In the genomic region with DNA sequence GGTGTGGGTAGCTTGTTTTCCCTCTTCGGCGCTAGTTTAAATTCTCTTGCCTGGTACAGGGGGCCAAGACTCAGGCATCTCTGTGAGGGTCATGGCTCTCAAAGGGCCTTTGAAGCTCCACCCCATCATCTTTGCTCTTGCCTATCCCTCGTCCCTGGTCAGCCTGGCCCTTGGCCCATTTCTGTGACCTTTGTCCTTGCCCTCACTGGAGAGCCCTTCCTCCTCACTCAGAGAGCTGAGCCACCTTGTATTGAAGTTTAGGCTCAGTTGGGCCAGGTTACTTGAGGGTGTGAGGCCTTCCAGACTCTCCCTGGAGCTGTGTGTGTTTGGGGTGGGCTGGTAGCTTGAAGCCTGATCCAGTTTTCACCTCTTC, we compare ENCODE assay signal across 9 mouse cellular contexts. TPM values are rescaled to one million over a fixed set of nuclear protein-coding genes. Genes with fewer than 3 reads are reported as not detected.
DNase-seq lines count a peak whose midpoint lies in the region; ATAC-seq lines count a peak whose summit lies in the region.
"Had no signal": no experiment of that assay in that cellular context is flagged by ENCODE, and none has a peak within 500 bp of the region (broad histone marks: within the 10 kb centered on the region; RNA-seq: fewer than 3 reads in every experiment).

No protein-coding gene starts in this region.

- WGBS in heart, embryonic 10.5 days = 46% methylated on average over 3 of the region's 3 CpGs
- 51% methylated on average over 3 of the region's 3 CpGs for WGBS in limb, embryonic 10.5 days
- 59% methylated on average over 3 of the region's 3 CpGs for WGBS in midbrain, embryonic 11.5 days

- H3K9ac ChIP-seq in midbrain, embryonic 11.5 days (ENCODE audit: low read length) = no peak overlapping the region
- H3K9ac ChIP-seq: forebrain, embryonic 15.5 days had no signal

- no peaks in the 10 kb centered on the region for H3K27me3 ChIP-seq in heart, embryonic 10.5 days (ENCODE audit: insufficient read depth, poor library complexity, severe bottlenecking)
- no peaks in the 10 kb centered on the region for H3K27me3 ChIP-seq in limb, embryonic 10.5 days (ENCODE audit: low read depth, poor library complexity, severe bottlenecking)
- H3K27me3 ChIP-seq in midbrain, embryonic 11.5 days (ENCODE audit: control insufficient read depth, insufficient read depth, low read length) = no peaks in the 10 kb centered on the region
- H3K27me3 ChIP-seq: forebrain, embryonic 15.5 days had no signal

- no peak for ATAC-seq in CD4-positive, CD25-positive, alpha-beta regulatory T cell, adult 4 months
- no peak for ATAC-seq in midbrain, embryonic 11.5 days (ENCODE audit: low FRiP score)
- ATAC-seq: forebrain, embryonic 15.5 days had no signal

- peak overlapping the region; percentile 24; the same call in 1 of the 2 replicates for H3K4me3 ChIP-seq in heart, embryonic 10.5 days
- H3K4me3 ChIP-seq in limb, embryonic 10.5 days = no peak overlapping the region
- H3K4me3 ChIP-seq in midbrain, embryonic 11.5 days (ENCODE audit: low read depth, low read length) = no peak overlapping the region
- H3K4me3 ChIP-seq: forebrain, embryonic 15.5 days had no signal

- peak overlapping the region; percentile 97 for H3K27ac ChIP-seq in heart, embryonic 10.5 days
- H3K27ac ChIP-seq in limb, embryonic 10.5 days = peak overlapping the region; percentile 95
- H3K27ac ChIP-seq in midbrain, embryonic 11.5 days (ENCODE audit: low read depth, low read length) = no peak overlapping the region
- H3K27ac ChIP-seq: forebrain, embryonic 15.5 days had no signal

- no peak for DNase-seq in heart, embryonic 10.5 days (ENCODE audit: low spot score)
- no peak for DNase-seq in heart, adult 11 months
- DNase-seq in urinary bladder, postnatal 14 days (ENCODE audit: low spot score) = peak; percentile 18
- no peak for DNase-seq in urinary bladder, postnatal 25 days (ENCODE audit: low spot score)
- DNase-seq in limb, embryonic 10.5 days (ENCODE audit: low spot score) = no peak
- no peak for DNase-seq in embryo, embryonic 9.5 days (ENCODE audit: extremely low spot score)
- no peak for DNase-seq in midbrain, embryonic 11.5 days (ENCODE audit: low spot score, missing footprints)

- H3K4me2 ChIP-seq in midbrain, embryonic 11.5 days = no peak overlapping the region
- H3K4me2 ChIP-seq: forebrain, embryonic 15.5 days had no signal

- H3K9me3 ChIP-seq in heart, embryonic 10.5 days = no peaks in the 10 kb centered on the region
- no peaks in the 10 kb centered on the region for H3K9me3 ChIP-seq in limb, embryonic 10.5 days (replicated peaks)
- no peaks in the 10 kb centered on the region for H3K9me3 ChIP-seq in midbrain, embryonic 11.5 days (ENCODE audit: control insufficient read depth, low read length)
- H3K9me3 ChIP-seq: forebrain, embryonic 15.5 days had no signal

- H3K36me3 ChIP-seq in heart, embryonic 10.5 days = peaks cover 16% of the 10 kb centered on the region
- peaks cover 46% of the 10 kb centered on the region for H3K36me3 ChIP-seq in limb, embryonic 10.5 days
- no peaks in the 10 kb centered on the region for H3K36me3 ChIP-seq in midbrain, embryonic 11.5 days (ENCODE audit: control insufficient read depth, insufficient read depth, low read length)
- H3K36me3 ChIP-seq: forebrain, embryonic 15.5 days had no signal

- peaks cover 96% of the 10 kb centered on the region for H3K4me1 ChIP-seq in heart, embryonic 10.5 days
- H3K4me1 ChIP-seq in limb, embryonic 10.5 days = peaks cover 81% of the 10 kb centered on the region
- peaks cover 41% of the 10 kb centered on the region for H3K4me1 ChIP-seq in midbrain, embryonic 11.5 days (ENCODE audit: control insufficient read depth, insufficient read depth, low read length)

RNA-seq across cellular contexts. Expression of a gene that starts 18.0 kb away (rescaled TPM):
- polyA plus RNA-seq in heart, embryonic 10.5 days (2016; fragmentation: Nextera tagmentation; extraction: Ambion mirVana) = 30.4 and 36.9 TPM in 2 replicates
- polyA plus RNA-seq in limb, embryonic 10.5 days (2016; fragmentation: Nextera tagmentation; extraction: Ambion mirVana) = 38.4 and 43.7 TPM in 2 replicates
- polyA plus RNA-seq in CD4-positive, CD25-positive, alpha-beta regulatory T cell, adult 4 months (2017; shearing (Covaris generic)) = 1 to 10 TPM; 8.6 to 8.9 TPM
- polyA plus RNA-seq in midbrain, embryonic 11.5 days (2014; fragmentation: Nextera tagmentation; extraction: Ambion mirVana) = 13.2 and 14.8 TPM in 2 replicates

RNA-seq across cellular contexts. Expression of a gene that starts 37.2 kb away (rescaled TPM):
- polyA plus RNA-seq in heart, embryonic 10.5 days (2016; fragmentation: Nextera tagmentation; extraction: Ambion mirVana) = 1.0 and 1.1 TPM in 2 replicates
- 0.24 and 0.29 TPM in 2 replicates for polyA plus RNA-seq in limb, embryonic 10.5 days (2016; fragmentation: Nextera tagmentation; extraction: Ambion mirVana)
- polyA plus RNA-seq in CD4-positive, CD25-positive, alpha-beta regulatory T cell, adult 4 months (2017; shearing (Covaris generic)) = not detected
- not detected in 2 replicates for polyA plus RNA-seq in midbrain, embryonic 11.5 days (2014; fragmentation: Nextera tagmentation; extraction: Ambion mirVana)

RNA-seq across cellular contexts. Expression of a gene that starts 38.0 kb away (rescaled TPM):
- polyA plus RNA-seq in heart, embryonic 10.5 days (2016; fragmentation: Nextera tagmentation; extraction: Ambion mirVana) = 39.3 and 47.7 TPM in 2 replicates
- polyA plus RNA-seq in limb, embryonic 10.5 days (2016; fragmentation: Nextera tagmentation; extraction: Ambion mirVana) = 69.9 and 79.5 TPM in 2 replicates
- 1 to 10 TPM; 4.1 to 8.5 TPM for polyA plus RNA-seq in CD4-positive, CD25-positive, alpha-beta regulatory T cell, adult 4 months (2017; shearing (Covaris generic))
- polyA plus RNA-seq in midbrain, embryonic 11.5 days (2014; fragmentation: Nextera tagmentation; extraction: Ambion mirVana) = 44.3 and 45.0 TPM in 2 replicates
